Mouse (Mus musculus) hindbrain, postnatal 0 days (tissue): ENCODE measurements at regions not wholly inside any gene's neighbourhood (a gene's known extent, or its start where the extent isn't known, plus 50 kb on each side); places are given as distances from the start of the nearest gene placed in this dataset.

Experiments used
- ATAC-seq: fragments of 200-750 bp; cut with Nextera tagmentation; 2 replicates; pipeline ENCODE4 v1.8.0; 2017; ENCODE audit warnings: mild to moderate bottlenecking, moderate TSS enrichment, moderate library complexity
- DNase-seq: peaks from one replicate; pipeline ENCODE4 v3.0.0-alpha.2; 2015; ENCODE audit warnings: low spot score
- H3K27ac ChIP-seq: fragments of 300-500 bp; sonication (generic); 2 replicates; pipeline ENCODE4 v1.5.1; 2014; ENCODE audit warnings: mild to moderate bottlenecking
- H3K27me3 ChIP-seq: fragments of 300-500 bp; sonication (generic); 2 replicates; pipeline ENCODE4 v1.6.1; 2014; ENCODE audit warnings: low read length, mixed read lengths; ENCODE audit not compliant: insufficient read depth
- H3K36me3 ChIP-seq: fragments of 300-500 bp; sonication (generic); 2 replicates; pipeline ENCODE4 v1.6.1; 2014; ENCODE audit warnings: low read length, mixed read lengths; ENCODE audit not compliant: insufficient read depth
- H3K4me1 ChIP-seq: fragments of 300-500 bp; sonication (generic); 2 replicates; pipeline ENCODE4 v1.6.1; 2014; ENCODE audit warnings: antibody characterized with exemption, low read length, mixed read lengths; ENCODE audit not compliant: insufficient read depth
- H3K4me2 ChIP-seq: fragments of 300-500 bp; sonication (generic); 2 replicates; pipeline ENCODE4 v1.6.1; 2014; ENCODE audit warnings: low read depth, mild to moderate bottlenecking, low read length, moderate library complexity, mixed read lengths
- H3K4me3 ChIP-seq: fragments of 300-500 bp; sonication (generic); 2 replicates; pipeline ENCODE4 v1.5.1; 2014; ENCODE audit warnings: low read length
- H3K9ac ChIP-seq: fragments of 300-500 bp; sonication (generic); replicated peaks from 2 replicates; pipeline ENCODE4 v1.6.1; 2014; ENCODE audit warnings: mild to moderate bottlenecking, low read length, moderate library complexity, mixed read lengths
- H3K9me3 ChIP-seq: fragments of 300-500 bp; sonication (generic); 2 replicates; pipeline ENCODE4 v1.6.1; 2016; ENCODE audit warnings: low read length, mixed read lengths
- CTCF ChIP-seq: IDR thresholded peaks from 2 replicates; pipeline ENCODE4 v1.5.1; 2016; ENCODE audit warnings: antibody characterized with exemption, control low read depth, low read depth
- WGBS: fragments of 180-500 bp; shearing (Covaris S2); extraction: QIAGEN DNeasy Blood & Tissue Kit; methylation state at CpG from one replicate; pipeline ENCODE4 v1.1.7; 2014; 5-methylcytosine and 5-hydroxymethylcytosine counted together

DNA sequence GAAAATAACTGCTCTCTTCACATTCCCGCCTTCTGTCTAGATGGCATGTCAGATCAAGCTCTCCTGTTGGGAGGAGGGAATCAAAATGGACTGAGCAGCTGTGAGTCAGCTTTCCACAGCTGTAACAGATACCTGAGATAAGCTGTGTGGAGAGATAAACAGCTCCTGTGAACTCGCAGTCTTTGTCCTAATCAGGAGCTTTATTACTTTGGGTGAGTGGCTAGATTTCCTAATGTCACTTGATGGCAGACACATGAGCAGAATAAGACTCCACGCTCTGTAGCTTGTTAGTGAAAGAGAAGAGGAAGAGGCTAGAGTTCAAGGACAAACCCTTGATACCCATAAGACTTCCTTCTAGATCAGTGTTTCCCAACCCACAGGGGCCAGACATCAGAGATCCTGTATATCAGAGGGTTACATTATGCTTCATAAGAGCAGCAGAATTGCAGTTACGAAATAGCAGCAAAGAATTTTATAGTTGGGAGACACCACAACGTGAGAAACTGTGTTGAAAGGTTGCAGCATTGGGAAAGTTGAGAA is 384.1 kb upstream of the Gm765 start:
- Histone ChIP-seq H3K9ac (no peak overlapping the region), H3K27me3 (no peaks in the 10 kb centered on the region), H3K9me3 (no peaks in the 10 kb centered on the region), H3K4me2 (no peak overlapping the region), H3K27ac (no peak overlapping the region), H3K36me3 (no peaks in the 10 kb centered on the region), H3K4me1 (no peaks in the 10 kb centered on the region), H3K4me3 (no peak overlapping the region)
- ATAC-seq: no peak
- DNase-seq: no peak
- 87% methylated on average over 5 of the region's 5 CpGs for WGBS
- no peak for TF ChIP-seq CTCF

DNA sequence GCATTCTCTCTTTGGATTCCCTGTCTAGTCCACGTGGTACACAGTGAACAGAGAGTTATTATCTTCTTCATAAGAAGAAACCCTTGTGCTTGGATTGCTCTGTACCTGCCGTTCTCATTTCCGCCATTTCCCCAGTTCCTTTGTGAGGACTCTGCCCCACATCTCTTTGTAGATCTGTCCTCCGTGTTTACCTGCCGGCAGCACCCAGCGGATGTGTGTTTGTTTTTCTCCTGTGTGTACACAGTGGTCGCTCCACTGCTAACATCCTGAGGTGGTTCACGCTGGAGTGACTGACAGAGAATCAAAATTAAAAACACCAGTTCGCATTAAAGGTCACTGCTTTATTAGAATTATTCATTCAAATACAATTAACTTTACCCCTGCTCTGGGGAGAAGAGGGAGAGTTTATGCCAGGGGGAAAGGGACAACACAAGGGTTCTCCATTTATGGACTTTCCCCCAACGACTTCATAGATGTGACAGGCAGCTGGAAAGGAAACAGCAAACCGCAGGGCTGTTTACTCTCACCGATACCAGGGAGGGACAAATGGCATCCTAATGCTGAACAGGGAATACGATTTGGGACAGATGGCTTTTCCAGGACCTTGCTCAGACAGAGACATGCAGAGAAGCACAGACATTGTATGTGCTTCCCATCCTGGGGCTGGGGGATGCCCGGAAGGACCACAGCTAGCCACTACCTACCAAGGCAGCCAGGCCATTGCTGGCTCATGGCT is 362.5 kb upstream of the Gm765 start:
- no peak for DNase-seq
- no peaks in the 10 kb centered on the region for H3K27me3 ChIP-seq
- H3K4me1 ChIP-seq: no peaks in the 10 kb centered on the region
- no peak for TF ChIP-seq CTCF
- H3K9me3 ChIP-seq: no peaks in the 10 kb centered on the region
- no peak overlapping the region for H3K27ac ChIP-seq
- no peak for ATAC-seq
- H3K4me3 ChIP-seq: no peak overlapping the region
- H3K36me3 ChIP-seq: no peaks in the 10 kb centered on the region
- 71% methylated on average over 14 of the region's 14 CpGs for WGBS
- H3K4me2 ChIP-seq: no peak overlapping the region
- no peak overlapping the region for H3K9ac ChIP-seq

DNA sequence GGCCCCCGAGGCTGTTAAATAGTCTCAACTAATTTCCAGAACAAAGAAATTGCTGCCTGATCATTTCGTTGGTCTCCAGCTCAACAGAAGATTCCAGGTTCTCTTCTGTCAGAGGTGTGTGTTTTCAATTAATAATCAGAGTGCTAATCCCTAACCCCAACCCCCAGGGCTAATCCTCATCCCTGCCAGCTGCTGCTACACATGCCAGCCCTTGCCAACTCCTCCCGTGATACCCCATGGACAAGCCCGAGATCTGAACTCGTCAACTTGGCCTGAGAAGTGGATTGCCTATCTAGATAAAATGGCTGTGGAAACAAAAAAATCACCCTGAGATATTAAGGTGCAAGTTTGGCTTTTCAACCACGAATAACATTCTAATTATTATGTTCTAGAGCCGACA is 355.0 kb upstream of the Gm765 start:
- WGBS: 64% methylated on average over 7 of the region's 7 CpGs
- no peak overlapping the region for H3K27ac ChIP-seq
- H3K4me3 ChIP-seq: no peak overlapping the region
- no peaks in the 10 kb centered on the region for H3K36me3 ChIP-seq
- no peaks in the 10 kb centered on the region for H3K9me3 ChIP-seq
- H3K9ac ChIP-seq: no peak overlapping the region
- no peaks in the 10 kb centered on the region for H3K27me3 ChIP-seq
- ATAC-seq (no peak), DNase-seq (no peak)
- no peak overlapping the region for H3K4me2 ChIP-seq
- no peaks in the 10 kb centered on the region for H3K4me1 ChIP-seq
- no peak for TF ChIP-seq CTCF

DNA sequence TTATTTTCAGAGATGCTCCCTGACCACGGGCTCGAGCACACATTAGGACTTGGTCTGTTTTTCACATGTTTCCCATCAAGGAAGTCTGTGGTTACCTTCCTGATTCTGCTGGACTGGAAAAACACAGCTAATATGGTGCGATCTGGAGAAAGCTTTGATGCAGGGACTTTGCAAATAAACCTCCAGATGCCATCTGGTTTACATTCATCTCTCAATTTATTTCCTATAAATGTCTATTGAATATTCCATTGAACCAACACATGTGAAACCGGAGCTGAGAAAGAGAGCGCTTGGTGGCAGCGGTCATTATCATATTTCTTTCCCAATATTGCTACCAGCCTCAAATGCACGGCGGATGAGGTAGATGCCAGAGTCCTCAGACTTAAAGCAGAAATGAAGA is 350.9 kb upstream of the Gm765 start:
- H3K9me3 ChIP-seq: no peaks in the 10 kb centered on the region
- no peak overlapping the region for H3K27ac ChIP-seq
- no peaks in the 10 kb centered on the region for H3K4me1 ChIP-seq
- ATAC-seq (no peak), DNase-seq (no peak)
- no peak for TF ChIP-seq CTCF
- H3K9ac ChIP-seq: no peak overlapping the region
- H3K4me2 ChIP-seq: no peak overlapping the region
- H3K4me3 ChIP-seq: no peak overlapping the region
- no peaks in the 10 kb centered on the region for H3K36me3 ChIP-seq
- whole genome bisulfite sequencing: 87% methylated on average over 8 of the region's 8 CpGs
- no peaks in the 10 kb centered on the region for H3K27me3 ChIP-seq

DNA sequence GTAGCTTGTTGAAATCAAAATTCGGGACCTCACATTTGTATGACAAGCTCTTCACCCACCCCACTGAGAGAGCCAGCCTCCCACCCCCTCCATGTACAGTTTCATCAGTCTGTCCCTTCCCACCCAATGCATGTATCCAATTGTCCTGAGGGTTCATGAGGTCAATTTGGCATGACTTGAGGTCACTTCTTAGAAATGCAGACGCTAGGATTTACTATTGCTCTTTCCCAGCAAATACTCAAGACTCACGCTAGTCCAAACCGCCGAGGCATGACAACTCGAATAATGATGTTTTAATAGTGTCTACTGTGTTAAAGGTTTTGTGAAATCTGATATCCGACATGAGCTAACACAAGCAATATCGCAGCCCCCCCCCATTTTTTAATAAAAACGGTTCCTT is 347.6 kb upstream of the Gm765 start:
- no peak for ATAC-seq
- no peak for TF ChIP-seq CTCF
- no peaks in the 10 kb centered on the region for H3K36me3 ChIP-seq
- H3K4me2 ChIP-seq: no peak overlapping the region
- H3K9me3 ChIP-seq: no peaks in the 10 kb centered on the region
- H3K27me3 ChIP-seq: no peaks in the 10 kb centered on the region
- no peak overlapping the region for H3K4me3 ChIP-seq
- H3K4me1 ChIP-seq: no peaks in the 10 kb centered on the region
- WGBS: 45% methylated on average over 9 of the region's 9 CpGs
- no peak for DNase-seq
- no peak overlapping the region for H3K9ac ChIP-seq
- no peak overlapping the region for H3K27ac ChIP-seq

DNA sequence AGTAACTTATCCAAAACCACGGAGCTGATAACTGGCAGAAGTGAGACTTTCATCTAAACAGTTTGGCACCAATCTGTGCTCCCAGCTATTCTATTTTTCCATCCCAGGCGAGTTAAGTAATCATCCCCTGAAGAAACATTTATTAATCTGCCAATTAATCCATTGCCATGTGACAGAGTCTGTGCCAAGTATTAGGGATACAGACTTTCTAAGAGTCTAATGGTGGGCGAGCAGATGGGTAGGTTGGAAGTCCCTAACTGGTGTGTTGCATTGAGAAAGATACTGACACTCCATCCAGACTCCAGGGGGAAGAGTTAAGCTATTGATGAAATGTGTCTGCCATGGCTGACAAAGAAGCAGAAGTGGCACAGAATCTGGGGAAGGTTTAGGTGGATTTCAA is 346.8 kb upstream of the Gm765 start:
- TF ChIP-seq CTCF: no peak
- Histone ChIP-seq H3K4me1 (no peaks in the 10 kb centered on the region), H3K27me3 (no peaks in the 10 kb centered on the region), H3K36me3 (no peaks in the 10 kb centered on the region), H3K9ac (no peak overlapping the region), H3K27ac (no peak overlapping the region), H3K4me3 (no peak overlapping the region), H3K4me2 (no peak overlapping the region), H3K9me3 (no peaks in the 10 kb centered on the region)
- DNase-seq (no peak), ATAC-seq (no peak)
- WGBS: 60% methylated on average over 3 of the region's 3 CpGs

DNA sequence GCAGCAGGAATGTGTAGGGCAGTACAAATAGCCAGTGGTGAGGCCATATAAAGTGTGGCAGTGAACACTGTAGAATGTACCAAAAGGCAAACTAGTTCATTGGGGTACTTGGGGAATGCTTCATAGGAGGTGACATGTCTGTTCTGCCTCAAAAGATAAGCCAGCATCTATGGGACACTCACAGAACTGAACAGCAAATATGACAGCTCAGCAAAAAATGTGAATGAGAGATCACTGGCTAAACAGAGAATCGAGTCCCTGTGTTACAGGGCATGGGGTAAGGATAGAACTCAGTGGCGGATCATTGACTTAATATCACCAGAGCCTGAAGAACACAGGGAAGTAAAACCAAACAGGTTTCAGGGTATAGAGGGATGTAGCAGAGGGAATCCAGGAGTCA is 346.1 kb upstream of the Gm765 start:
- Histone ChIP-seq H3K9ac (no peak overlapping the region), H3K4me2 (no peak overlapping the region), H3K27me3 (no peaks in the 10 kb centered on the region), H3K36me3 (no peaks in the 10 kb centered on the region), H3K27ac (no peak overlapping the region), H3K9me3 (no peaks in the 10 kb centered on the region), H3K4me1 (no peaks in the 10 kb centered on the region), H3K4me3 (no peak overlapping the region)
- WGBS: 93% methylated on average over 2 of the region's 2 CpGs
- DNase-seq: no peak
- TF ChIP-seq CTCF: no peak
- ATAC-seq: no peak
